Mouse (Mus musculus) kidney, postnatal 25 days (tissue): Measurements from ENCODE around the gene Olfr747.
"Not testable (repeated sequence)": the region's sequence is repeated elsewhere in the genome, so short reads cannot be mapped to it uniquely, and the experiment has no call there.

Source experiments
- DNase-seq, 2 experiments: peaks; one replicate each; pipeline ENCODE4 v3.0.0; 2021; ENCODE audit warnings: mixed read lengths in 2 of 2

Olfr747 gene

GRCm38 (mm10) chr14:50693106-50693505 is at the start of gene Olfr747:
Gene Olfr747 (minus strand): TSS chr14:50693206.
- no peak for DNase-seq

DNA sequence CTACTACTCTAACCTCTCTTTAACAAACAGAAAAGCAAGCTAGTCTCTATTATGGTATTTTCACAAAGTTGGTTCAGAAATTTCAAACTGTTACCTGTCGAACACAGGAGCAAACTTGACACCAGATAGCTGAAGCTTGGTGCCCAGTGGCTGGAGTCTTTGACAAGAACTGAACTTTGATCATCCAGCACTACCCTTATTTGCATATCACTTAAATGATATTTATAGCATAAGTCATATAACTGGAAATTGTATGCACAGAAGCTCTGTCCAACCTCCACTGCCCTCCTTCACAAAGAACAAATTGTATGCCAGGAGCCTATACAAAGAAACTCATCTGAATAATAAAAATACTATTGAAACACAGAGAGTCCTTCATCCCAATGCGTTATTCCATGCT is 48.6 kb upstream of the Olfr747 start:
- no peak for DNase-seq

DNA sequence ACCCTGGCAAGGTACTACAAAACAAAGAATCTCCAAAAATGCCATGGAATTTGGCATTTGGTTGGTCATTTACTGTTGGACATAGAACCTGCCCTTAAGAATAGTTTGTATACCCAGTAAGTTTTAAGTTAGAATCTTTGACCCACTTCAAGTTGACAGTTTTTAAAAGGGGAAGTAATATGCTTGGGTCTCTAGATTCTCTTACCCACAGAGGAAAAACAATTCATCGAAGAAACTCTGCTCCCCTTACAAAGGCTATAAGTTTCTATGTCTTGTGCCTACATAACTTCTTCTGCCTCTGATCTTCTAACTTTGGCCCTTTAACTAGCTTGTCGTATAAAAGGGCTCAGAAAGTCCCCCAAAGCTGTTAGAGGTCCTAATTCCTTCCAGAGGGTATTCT is 47.3 kb upstream of the Olfr747 start:
- no peak for DNase-seq

GRCm38 (mm10) chr14:50722371-50722770 is 29.4 kb upstream of the Olfr747 start:
- not testable (repeated sequence) for DNase-seq

DNA sequence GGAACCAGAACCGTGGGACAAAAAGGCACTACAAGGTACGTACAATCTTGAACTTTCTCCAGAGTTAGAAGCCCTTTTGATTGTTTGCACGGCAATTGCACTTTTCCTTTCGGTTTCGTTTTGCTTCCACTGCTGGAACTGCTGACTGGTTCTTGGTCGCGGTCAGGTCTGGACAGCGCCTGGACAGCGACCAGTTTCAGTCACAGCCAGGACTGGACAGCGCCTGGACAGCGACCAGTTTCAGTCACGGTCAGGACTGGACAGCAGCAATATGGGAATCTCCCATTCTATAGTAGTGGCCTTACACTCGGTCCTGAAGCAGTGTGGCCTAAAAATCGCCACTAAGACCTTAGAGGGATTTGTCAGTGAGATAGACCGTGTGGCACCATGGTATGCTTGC is 26.9 kb upstream of the Olfr747 start:
- DNase-seq = not testable (repeated sequence)

DNA sequence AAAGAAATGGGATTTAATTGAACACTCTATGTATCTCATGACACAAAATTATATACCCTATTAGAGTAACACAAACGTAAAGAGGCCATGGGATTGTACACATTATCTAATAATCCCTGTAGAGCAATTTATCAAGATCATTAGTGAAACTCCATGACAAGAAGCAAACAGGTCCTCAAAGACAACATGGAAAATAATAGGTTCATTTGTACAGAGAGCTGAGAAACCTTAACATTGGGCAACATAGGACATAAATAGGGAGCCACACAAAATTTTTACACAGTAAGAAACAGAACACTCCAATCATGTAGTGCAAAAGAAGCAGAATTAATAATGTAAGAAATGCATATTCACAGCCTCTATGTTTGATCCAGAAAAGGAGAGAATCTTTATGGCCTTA is 14.1 kb upstream of the Olfr747 start, which contains the start of gene Olfr748:
TSS of gene Olfr748 (plus strand) at position 301 of the 400 bp plus-strand sequence.
- DNase-seq = no peak

DNA sequence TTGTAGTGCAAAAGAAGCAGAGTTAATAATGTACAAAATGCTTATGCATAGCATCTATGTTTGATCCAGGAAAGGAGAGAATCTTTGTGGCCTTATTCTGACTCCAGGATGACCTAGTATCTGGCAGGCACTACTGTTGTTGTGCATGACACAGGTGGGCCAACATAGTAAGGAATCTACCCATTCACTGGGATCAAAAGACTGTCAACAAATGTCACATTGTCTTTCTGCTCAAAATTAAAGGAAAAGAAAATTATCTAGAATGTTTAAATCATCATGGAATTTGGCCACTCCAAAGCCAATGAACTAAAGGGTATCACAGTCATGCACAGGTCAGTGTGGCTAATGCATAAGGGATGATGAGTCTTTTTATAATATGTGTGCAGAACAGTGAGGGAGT is 46.2 kb downstream of the Olfr747 start, which contains the start of gene Olfr746:
TSS of gene Olfr746 (plus strand) at position 301 of the 400 bp plus-strand sequence.
- DNase-seq = no peak

GRCm38 (mm10) chr14:50639088-50639487 is 53.9 kb downstream of the Olfr747 start, which contains the start of gene Olfr745:
Gene Olfr745 (plus strand): TSS chr14:50639388.
- no peak for DNase-seq
